Mouse (Mus musculus) mesoderm, embryonic 11.5 days (tissue): ENCODE results near the gene Wee1.
"Not testable (repeated sequence)": the region's sequence is repeated elsewhere in the genome, so short reads cannot be mapped to it uniquely, and the experiment has no call there.

Experiments
- DNase-seq: peaks from one replicate; pipeline ENCODE4 v3.0.0-alpha.2; 2012; ENCODE audit warnings: low read depth, low spot score

Wee1 gene

DNA sequence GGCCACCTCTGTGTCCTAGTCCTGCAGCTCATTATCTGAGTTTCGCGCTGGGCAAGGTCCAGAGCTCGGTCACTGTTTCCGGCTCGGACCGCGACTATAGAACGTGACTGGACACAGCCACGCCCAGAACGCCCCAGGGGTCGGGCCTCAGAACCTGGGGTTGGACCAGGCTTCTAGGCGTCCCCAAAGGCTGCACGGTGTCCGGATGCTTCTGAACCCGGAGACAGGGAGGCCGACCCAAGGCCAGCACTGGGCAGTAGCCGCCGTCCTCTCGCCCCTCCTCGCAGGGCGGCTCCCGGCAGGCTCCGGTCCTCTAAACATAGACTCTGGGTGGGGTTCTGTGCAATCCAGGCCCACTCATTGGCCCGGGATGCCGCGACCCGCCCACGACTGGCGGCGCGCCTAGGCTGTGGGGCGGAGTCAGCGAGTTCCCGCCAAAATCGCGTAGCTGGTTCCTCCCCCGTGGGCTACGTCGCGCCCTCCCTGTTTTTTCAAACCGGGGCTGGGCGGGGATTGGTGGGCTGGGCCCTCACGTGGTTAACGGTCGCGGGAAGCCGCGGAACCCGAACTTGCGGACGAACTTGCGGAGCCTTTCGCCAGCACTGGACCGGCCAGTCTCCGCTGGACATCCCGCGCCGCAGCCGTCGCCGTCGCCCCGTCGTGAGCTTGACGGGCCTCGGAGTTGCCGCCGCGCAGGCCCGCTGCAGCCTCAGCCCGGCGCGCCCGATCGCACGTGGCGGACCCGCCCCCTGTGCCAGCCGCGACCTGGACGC, at the start of gene Wee1:
Gene Wee1, plus strand, starts transcription at position 531 of the 773 bp plus-strand sequence.
- DNase-seq, result peak; percentile 99

DNA sequence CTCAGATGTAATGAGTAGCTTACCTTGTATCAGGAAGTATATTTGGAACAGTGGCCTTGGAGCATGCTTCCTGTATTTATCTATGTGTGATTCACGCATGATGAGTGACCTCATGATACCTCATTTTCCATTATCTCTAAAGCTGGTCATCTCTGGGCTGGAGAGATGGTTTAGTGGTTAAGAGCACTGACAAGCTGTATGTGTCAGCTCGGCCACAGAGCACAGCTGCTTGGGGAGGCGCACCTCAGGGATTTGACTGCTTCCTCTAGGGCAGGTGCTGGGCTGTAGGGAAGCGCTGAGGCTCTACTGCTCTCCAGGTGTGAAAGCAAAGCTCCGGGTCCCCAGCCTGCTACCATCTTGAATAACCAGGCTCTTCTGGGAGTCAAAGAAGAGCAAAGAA, 43.7 kb upstream of the Wee1 start:
- DNase-seq, result no peak

DNA sequence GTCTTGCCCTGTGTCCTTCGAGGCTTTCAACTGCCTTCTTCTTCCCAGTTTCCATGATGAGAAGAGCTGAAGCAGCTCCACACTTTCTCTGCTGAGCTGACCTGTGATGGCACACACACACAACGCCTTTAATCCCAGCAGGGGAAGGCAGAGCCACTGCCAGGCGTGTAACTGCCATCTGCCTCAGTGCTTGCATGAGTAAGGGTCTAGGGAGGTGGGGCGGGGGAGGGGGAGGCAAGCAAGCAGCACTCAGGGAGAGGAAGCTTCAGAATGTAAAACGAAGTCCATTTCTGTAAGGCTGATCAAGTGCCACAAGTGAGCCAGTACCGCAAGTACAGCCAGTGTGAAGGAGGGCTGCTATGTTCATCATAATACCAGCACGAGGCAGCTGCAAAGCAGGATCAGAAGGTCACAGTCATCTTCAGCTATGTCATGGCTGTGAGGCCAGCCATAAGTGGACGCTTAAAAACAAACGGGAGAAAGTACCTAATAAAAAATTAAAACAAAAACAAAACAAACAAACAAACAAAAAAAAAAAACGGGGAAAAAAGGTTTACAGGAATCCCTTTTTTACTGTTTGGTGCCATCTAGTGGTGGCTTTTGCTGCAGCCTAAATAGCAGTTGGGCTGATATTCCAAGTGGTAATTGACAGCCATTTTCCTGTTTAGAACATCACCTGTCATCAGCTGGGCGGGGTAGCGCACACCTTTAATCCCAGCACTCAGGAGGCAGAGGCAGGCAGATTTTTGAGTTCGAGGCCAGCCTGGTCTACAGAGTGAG, 38.3 kb upstream of the Wee1 start:
- peak; percentile 66 for DNase-seq

DNA sequence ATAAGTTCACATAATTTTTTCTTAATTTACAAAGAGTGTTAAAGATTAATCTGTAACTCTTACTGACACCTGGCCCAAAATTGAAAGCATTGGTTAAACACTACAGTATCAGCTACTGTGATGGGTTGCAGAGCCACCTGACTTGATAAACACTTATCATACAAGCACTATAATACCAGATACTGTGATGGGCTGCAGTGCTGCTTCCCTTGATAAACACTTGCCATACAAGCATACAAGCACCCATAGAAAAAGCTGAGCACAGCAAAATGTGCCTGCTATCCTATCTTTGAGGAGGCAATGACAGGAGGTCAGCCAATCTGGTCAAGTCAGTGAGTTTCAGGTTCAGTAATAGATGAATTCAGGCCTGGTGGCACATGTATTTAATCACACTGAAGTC, 36.6 kb upstream of the Wee1 start:
- DNase-seq, result no peak

DNA sequence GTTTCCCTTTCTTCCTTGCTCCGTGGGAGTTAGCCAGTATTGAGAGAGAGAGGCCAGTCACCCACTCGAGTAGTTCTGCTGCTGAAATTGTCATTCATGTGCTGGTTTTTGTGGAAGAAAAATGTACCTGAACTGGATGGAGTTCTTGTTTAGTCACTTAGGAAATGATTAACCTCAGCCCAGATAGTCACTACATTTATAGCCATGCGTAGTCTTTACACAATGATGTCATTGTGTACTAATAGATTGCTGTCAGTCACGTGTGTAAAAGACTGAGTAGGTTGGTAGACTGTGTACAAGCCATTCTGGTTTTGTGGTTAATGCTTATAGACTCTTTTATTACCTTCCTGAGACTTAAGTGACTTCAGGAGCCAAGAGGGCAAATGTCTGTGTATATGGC, 33.9 kb upstream of the Wee1 start:
- DNase-seq, result no peak

DNA sequence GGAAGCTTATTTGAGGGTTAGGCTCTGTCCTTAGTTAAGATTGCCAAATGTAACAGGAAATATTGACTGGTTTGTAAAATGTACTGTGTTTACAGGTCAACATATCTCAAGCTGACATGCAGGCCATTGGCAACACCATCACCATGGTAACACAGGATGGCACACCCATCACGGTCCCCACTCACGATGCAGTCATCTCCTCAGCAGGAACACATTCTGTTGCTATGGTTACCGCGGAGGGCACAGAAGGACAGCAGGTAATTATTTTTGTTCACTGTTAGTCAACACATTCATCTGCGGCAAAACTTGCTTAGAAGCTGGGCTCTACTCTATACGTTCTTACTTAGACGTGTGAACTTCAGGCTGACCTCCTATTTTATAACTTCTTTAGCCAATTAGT, 30.2 kb upstream of the Wee1 start:
- DNase-seq, result peak; percentile 16

DNA sequence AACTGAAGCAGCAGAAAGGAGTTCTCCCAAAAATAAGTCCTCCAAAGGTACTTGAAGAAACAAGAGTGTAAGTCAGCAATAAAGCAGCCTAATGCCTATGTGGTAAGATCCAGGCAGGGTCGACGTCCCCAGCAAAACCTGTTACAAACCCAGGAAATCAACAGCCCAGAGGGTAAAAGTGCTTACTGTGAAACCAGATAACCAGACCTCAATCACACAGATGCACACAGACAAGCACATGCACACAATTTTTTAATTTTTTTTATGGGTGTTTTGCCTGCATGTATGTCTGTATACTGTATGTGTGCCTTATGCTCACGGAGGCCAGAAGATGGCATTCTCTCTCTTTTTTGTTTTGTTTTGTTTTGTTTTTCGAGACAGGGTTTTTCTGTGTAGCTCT, 25.5 kb upstream of the Wee1 start:
- DNase-seq, result no peak

DNA sequence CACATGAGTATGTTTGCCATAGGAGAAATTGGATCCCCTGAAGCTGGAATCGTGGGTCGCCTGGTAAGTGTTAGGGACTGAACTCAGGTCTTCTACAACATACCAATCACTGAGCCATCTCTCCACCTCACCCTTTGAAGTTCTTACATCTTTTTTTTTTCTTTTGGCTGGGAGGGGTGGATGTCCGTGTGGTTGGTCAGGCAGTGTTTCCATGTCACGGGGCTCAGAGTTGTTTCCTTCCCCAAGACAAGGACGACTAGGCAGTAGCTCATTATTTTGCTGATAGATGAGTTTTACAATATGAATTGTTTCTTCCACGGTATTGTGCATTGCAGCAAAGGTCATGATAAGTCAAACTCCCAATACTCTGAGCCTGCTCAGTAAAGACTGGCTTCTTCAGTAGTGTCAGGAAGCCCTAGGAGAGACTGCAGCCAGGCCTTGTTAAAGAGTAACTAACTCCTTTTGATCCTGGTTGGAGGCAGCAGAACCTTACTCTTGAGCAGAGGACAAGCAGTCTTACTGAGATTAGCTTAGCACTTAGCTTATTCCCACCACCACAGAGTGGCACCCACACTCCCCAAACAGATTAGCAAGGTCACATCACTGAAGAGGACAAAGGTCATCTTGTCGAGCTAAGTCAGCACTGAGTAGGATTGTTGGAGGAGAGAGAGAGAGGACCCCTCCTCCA, 24.6 kb upstream of the Wee1 start:
- DNase-seq, result no peak

DNA sequence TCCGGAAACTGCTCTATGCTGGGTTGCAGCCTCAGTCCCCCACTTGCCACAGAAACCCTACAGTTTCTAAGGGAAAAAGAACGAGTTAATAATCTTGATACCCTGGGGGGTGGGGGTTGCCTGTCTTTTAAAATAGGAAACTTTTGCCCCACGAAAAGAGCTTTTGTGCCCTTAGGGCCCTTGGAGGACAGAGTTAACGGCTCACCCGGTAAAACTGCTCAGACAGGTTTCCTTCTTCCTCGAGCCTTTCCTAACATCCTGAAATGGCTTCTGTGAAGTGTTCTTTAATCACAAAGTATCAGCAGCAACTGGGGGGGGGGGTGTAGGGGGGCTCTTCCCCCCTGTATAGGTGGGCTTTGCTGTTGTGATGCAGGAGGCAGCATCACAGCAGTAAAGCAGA, 21.0 kb upstream of the Wee1 start:
- DNase-seq, result no peak

DNA sequence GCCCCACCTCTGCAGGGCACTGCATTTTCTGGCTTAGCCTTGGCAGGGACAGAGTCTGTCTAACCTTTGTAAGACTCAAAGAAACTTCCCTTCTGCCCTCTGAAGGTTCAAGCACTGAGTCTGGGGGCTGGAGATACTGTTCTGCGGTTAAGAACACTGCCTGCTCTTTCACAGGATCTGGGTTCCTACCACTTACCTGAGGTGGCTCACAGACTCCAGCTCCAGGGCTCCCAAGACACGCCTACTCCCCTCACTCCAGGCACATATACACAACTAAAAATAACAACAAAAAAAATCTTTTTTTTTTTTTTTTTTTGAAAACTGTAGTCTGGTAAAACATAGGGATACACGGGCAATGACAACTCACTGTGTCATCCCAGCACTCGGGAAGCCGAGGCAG, 20.6 kb upstream of the Wee1 start:
- DNase-seq, result no peak

DNA sequence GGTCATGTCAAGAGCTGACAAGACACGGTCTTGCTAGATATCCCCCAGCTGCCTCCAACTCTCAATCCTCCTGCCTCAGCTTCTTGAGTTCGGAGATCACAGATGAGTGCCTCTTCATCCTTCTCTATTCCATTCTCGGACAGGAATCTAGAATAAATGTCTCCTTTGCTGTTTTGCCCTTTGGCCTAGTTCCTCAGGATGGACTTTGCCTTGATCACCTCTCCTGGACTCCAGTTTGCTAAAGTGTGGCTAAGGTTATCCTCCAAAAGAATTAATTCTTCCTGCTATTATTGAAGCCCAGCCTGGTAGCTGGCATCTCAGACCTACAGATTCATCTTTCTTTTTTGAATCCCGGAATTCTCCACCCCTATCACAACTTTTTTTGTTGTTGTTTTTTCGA, 16.8 kb upstream of the Wee1 start:
- DNase-seq, result no peak

DNA sequence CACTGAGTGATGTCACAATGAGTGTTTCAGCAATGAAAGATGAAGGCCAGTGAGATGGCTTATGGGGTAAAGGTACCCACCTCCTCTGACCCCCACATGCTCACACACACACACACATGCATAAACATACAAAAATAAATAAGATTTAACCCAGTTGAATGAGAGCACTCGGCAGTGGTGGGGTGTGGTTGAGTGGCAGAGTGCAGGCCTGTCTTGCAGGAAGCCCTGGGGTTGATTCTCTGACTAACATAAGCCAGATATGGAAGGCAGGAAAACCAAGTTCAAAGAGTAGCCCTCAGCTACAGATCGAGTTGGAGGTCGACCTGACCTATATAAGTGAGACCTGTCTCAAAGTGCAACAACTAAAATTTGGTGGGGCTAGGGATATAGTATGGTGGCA, 15.2 kb upstream of the Wee1 start:
- DNase-seq, result no peak

DNA sequence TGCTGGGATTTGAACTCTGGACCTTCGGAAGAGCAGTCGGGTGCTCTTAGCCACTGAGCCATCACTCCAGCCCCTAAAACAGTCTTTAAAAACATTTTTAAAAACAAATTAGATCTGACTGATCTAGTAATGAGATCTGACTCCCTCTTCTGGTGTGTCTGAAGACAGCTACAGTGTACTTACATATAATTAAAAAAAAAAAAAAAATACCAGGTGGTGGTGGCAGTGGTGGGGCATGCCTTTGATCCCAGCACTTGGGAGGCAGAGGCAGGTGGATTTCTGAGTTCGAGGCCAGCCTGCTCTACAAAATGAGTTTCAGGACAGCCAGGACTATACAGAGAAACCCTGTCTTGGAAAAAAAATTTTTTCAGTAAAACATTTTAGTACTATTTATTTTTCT, 13.3 kb upstream of the Wee1 start:
- not testable (repeated sequence) for DNase-seq

DNA sequence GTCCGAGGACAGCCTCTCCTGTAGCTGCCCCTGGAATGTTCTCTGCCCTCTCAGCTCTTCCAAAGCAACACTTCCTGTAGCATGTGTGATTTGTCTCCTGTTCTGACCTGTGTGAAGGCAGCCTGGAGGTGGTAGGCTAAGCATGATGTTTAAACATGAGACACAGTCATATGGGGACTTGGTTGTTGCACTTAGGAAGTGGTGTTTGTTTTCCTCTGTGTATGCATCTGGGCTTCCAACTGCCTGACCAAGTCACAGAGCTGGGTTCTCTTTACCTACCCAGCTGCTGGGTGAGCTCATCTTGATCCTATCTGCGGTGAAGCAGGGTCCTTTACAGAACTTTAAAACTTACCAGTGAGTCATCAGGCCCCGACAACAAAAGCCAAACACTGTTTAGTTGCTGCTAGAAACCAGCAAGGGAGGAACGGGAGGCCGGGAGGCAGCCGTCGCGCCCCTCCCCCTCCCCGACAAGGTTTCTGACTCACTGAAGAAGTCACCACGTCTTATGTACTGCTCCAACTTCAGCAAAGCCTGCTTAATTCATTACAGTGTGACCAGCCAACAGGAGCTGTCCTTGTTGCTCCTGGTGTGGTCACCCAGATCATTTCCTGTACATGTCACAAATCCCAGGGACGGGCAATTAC, 12.8 kb upstream of the Wee1 start:
- DNase-seq, result peak; percentile 66

DNA sequence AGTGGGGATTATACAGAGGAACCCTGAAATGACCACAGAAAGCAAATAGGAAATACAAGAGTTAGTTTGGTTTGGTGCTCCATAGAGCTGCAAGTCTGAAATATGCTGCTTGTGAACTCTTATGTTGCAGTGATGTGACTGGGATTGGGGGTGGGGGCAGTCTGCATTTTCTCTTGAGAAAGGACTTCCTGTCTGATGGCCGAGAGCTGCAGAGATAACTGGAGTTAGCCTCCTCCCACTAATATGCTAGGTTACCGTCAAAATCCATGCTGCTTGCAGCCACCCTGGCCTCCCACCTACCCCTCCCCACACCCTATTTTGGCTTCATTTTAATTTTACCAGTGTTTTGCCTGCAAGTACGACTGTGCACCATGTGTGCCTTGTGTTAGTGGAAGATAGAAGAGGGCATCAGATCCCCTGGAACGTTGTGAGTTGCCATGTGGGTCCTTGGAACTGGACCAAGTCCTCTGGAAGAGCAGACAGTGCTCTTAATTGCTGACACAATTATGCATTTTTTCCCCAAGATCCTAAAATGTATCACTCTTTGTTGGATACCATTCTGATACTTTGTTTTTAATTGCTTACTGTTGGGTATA, 11.7 kb upstream of the Wee1 start:
- no peak for DNase-seq

DNA sequence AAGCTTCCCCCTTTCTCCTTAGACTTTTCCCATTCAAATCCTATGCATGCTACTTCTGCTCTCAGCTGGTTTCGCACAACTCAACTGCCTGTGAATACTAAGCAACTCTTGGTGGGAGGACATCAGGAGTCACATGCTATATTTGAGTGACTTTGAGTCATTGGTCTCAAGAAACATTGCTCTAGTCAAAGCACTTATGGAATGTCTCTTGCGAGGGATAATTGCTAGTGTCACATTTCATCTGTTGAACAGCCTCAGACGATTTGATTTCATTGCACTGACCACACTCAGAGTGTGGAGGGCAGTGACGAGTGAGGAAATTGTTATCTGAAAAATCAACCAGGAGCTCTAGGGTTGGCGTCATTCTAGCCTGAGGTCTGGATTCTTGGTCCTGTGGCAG, 7.1 kb upstream of the Wee1 start:
- DNase-seq, result peak; percentile 26

DNA sequence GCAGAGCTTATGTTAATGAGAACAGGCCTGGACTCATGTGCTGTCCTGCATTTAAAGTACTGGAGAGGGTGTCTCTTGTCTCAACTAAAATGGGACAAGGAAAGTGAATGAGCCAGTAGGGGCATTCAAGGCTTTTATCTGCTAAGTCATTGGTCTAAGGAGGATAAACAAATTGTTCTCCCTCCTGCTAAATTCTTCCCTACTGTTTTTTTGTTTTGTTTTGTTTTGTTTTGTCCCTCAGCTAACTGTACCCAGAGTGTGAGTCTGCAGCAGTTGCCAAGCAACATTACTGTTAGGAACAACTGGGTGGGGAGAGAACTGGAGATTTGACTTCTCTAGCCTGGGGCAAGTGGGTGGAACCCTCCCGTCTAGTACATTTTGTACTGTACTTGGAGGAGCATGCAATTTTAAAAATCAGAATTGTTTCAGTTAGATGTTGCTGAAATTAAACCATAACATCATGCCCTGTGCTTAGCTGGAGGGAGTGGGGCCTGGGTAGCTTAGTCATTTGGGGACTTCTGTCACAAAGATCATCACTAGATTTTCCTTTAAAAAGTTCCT, 5.0 kb upstream of the Wee1 start:
- DNase-seq, result no peak

DNA sequence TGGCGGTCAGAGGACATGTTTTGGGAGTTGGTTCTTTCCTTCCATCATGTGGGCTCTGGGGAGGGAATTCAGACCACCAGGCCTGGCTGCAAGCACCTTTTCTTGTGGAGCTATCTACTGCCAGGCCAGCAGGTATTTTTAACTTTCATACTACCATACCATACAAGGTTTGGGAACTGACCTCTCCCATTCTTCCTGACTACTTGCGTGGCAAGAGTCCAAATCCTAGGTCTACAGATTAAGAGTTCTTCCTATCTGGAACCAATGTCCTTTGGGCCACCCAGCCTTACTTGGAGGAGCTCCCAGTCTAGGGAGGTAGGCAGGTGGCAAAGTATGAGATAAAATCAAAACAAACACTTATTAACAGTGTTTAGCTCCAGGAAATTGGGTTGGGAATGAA, 3.4 kb upstream of the Wee1 start:
- no peak for DNase-seq

DNA sequence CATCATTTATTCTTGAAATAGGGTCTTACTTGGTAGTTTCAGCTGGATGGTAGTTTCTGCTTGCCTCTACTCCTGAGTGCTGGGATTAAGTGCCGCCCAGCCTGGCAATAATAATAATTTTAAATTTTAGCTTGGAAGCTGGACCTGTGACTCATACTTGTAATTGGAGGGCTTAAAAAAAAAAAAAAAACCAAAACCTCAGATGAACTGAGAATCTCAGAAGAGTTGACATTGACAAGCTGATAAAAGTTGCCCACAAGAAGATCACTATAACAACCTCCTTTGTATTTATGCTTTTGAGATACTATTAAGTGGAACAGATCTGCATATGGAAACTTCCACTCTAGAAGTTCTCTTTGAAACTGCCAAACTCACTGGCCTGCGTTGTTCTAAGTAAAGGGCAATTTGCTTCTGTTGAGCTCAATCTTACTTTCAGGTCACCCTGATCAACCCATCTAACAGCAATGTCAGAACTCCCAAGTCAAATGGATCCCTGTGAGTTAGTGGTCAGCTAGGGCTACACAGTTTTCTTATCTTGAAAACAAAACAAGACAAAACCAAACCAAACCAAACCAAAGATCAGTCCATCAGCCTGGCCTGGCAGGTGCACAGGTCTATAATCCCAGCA, 1.6 kb upstream of the Wee1 start:
- no peak for DNase-seq

DNA sequence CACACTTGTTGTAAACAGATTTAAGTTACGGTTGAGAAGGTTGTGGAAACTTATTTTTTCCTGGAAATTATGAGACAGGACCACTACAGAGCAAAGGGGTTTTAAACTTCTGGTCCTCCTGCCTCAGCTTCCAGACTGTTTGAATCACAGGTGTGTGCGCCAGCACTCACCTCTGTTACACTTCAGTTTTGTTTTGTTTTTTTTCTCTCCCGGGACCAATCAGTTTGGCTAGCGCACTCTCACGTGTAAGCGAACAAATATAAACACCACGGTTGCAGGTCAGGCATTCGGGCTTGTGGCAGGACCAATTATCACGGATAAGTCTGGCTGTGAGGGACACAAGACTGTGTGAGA, 707 bp upstream of the Wee1 start:
- no peak for DNase-seq

DNA sequence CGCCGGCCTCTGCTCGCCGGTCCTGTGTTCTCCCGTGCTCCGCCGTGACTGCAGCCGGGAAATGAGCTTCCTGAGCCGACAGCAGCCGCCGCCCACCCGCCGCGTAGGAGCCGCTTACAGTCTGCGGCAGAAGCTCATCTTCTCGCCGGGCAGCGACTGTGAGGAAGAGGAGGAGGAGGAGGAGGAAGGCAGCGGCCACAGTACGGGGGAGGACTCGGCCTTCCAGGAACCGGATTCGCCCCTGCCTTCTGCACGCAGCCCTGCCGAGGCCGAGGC, 381 bp downstream of the Wee1 start:
- no peak for DNase-seq
